Mouse (Mus musculus) right cerebral cortex, postnatal 10 days (tissue): ENCODE results near the gene Ppp2r5b.
A peak's percentile ranks its signal among the peaks of the same experiment; 100 is the strongest.

Source experiments
- DNase-seq, 2 experiments: peaks; one replicate each; pipeline ENCODE4 v3.0.0; 2021; ENCODE audit warnings: low spot score in 2 of 2

The Ppp2r5b gene

GRCm38 (mm10) chr19:6268670-6269132, 33.0 kb upstream of the Ppp2r5b start:
- no peak for DNase-seq

- peak; percentile 84 to 88 for DNase-seq
Observed at GRCm38 (mm10) chr19:6268170-6268528, 32.5 kb upstream of the Ppp2r5b start.

- DNase-seq, result no peak
Observed at GRCm38 (mm10) chr19:6267306-6268169, 31.9 kb upstream of the Ppp2r5b start.

GRCm38 (mm10) chr19:6265727-6266182, 30.1 kb upstream of the Ppp2r5b start:
- DNase-seq, result no peak

GRCm38 (mm10) chr19:6264945-6265344, 29.3 kb upstream of the Ppp2r5b start:
- DNase-seq, result no peak

GRCm38 (mm10) chr19:6264200-6264599, 28.5 kb upstream of the Ppp2r5b start:
- DNase-seq, result no peak

- no peak for DNase-seq
Observed at GRCm38 (mm10) chr19:6262839-6263433, 27.3 kb upstream of the Ppp2r5b start.

- peak in 1 of 2 experiments; percentile 65 for DNase-seq
Observed at GRCm38 (mm10) chr19:6262222-6262621, 26.6 kb upstream of the Ppp2r5b start.

- no peak for DNase-seq
Observed at GRCm38 (mm10) chr19:6261379-6261778, 25.7 kb upstream of the Ppp2r5b start.

- DNase-seq, result no peak
Observed at GRCm38 (mm10) chr19:6260946-6261345, 25.3 kb upstream of the Ppp2r5b start.

- DNase-seq, result no peak
Observed at GRCm38 (mm10) chr19:6260428-6260827, 24.8 kb upstream of the Ppp2r5b start.

- no peak for DNase-seq
Observed at GRCm38 (mm10) chr19:6253021-6253420, 17.3 kb upstream of the Ppp2r5b start.

GRCm38 (mm10) chr19:6247526-6248300, 12.0 kb upstream of the Ppp2r5b start:
- no peak for DNase-seq

- DNase-seq, result no peak
Observed at GRCm38 (mm10) chr19:6245806-6246205, 10.1 kb upstream of the Ppp2r5b start.

GRCm38 (mm10) chr19:6243226-6243625, 7.6 kb upstream of the Ppp2r5b start:
- no peak for DNase-seq

- DNase-seq, result peak; percentile 54 to 64
Observed at GRCm38 (mm10) chr19:6242281-6242680, 6.6 kb upstream of the Ppp2r5b start.

GRCm38 (mm10) chr19:6241274-6242107, 5.8 kb upstream of the Ppp2r5b start, which contains the start of gene Atg2a:
TSS of gene Atg2a (plus strand) at chr19:6241668.
- DNase-seq, result peak; percentile 99

- DNase-seq, result no peak
Observed at GRCm38 (mm10) chr19:6240725-6241124, 5.1 kb upstream of the Ppp2r5b start.

GRCm38 (mm10) chr19:6240136-6240535, 4.5 kb upstream of the Ppp2r5b start:
- DNase-seq, result no peak

GRCm38 (mm10) chr19:6238740-6239139, 3.1 kb upstream of the Ppp2r5b start:
- no peak for DNase-seq

- DNase-seq, result peak in 1 of 2 experiments; percentile 36
Observed at GRCm38 (mm10) chr19:6236842-6237241, 1.2 kb upstream of the Ppp2r5b start.
